Comparison of ENCODE assay signal across 8 mouse cellular contexts in the genomic region with DNA sequence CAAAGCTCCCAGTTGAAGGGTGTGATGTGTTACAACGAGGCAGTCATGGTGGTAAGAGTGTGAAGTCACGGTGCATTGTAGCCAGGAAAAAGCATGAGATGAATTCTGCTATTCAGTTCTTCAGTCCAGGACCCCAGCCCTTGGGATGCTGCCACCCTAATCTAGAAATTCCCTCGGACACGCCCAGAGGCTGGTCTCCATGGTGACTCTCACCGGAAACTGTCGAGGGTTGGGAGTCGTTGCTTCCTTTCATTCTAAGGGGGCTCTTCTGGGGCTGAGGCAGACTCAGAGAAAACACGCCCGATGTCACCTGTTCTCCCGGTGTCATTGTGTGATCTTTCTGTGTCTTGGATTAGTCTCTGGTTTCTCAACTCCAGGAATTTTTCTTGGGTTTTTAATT. TPM values are rescaled to one million over a fixed set of nuclear protein-coding genes. Genes with fewer than 3 reads are reported as not detected.
DNase-seq lines count a peak whose midpoint lies in the region; ATAC-seq and TF ChIP-seq lines count a peak whose summit lies in the region.

No protein-coding gene starts in this region.

- no peaks in the 10 kb centered on the region for H3K36me3 ChIP-seq in kidney, postnatal 0 days (ENCODE audit: insufficient read depth, low read length)
- peaks cover 14% of the 10 kb centered on the region for H3K36me3 ChIP-seq in embryonic facial prominence, embryonic 13.5 days
- H3K36me3 ChIP-seq in intestine, postnatal 0 days (ENCODE audit: control insufficient read depth, insufficient read depth): no peaks in the 10 kb centered on the region
- H3K36me3 ChIP-seq in neural tube, embryonic 15.5 days: no peaks in the 10 kb centered on the region

- no peaks in the 10 kb centered on the region for H3K9me3 ChIP-seq in kidney, postnatal 0 days (replicated peaks; ENCODE audit: low read length)
- no peaks in the 10 kb centered on the region for H3K9me3 ChIP-seq in embryonic facial prominence, embryonic 13.5 days
- H3K9me3 ChIP-seq in intestine, postnatal 0 days (ENCODE audit: control insufficient read depth): no peaks in the 10 kb centered on the region
- H3K9me3 ChIP-seq in neural tube, embryonic 15.5 days (replicated peaks): no peaks in the 10 kb centered on the region

- TF ChIP-seq CTCF in kidney, postnatal 0 days (IDR thresholded peaks at IDR 0.05; ENCODE audit: low read depth): no peak
- no peak for TF ChIP-seq CTCF in intestine, postnatal 0 days (IDR thresholded peaks at IDR 0.05; ENCODE audit: low read depth)

- H3K27me3 ChIP-seq in kidney, postnatal 0 days (ENCODE audit: insufficient read depth, low read length): no peaks in the 10 kb centered on the region
- H3K27me3 ChIP-seq in embryonic facial prominence, embryonic 13.5 days: no peaks in the 10 kb centered on the region
- no peaks in the 10 kb centered on the region for H3K27me3 ChIP-seq in intestine, postnatal 0 days (replicated peaks; ENCODE audit: control insufficient read depth, insufficient read depth, low read length)
- H3K27me3 ChIP-seq in neural tube, embryonic 15.5 days (replicated peaks): no peaks in the 10 kb centered on the region

- DNase-seq in kidney, postnatal 0 days (ENCODE audit: low spot score): peak; percentile 53
- DNase-seq in kidney, postnatal 14 days: no peak
- DNase-seq in layer of hippocampus, adult 8-10 months (ENCODE audit: low spot score in 2 of 2): no peak
- no peak for DNase-seq in adrenal gland, postnatal 4 days (ENCODE audit: low spot score in 2 of 2)
- no peak for DNase-seq in right cerebral cortex, postnatal 25 days

- no peak overlapping the region for H3K4me3 ChIP-seq in kidney, postnatal 0 days (replicated peaks; ENCODE audit: low read depth, low read length)
- no peak overlapping the region for H3K4me3 ChIP-seq in embryonic facial prominence, embryonic 13.5 days
- no peak overlapping the region for H3K4me3 ChIP-seq in intestine, postnatal 0 days (ENCODE audit: low read depth, low read length)
- H3K4me3 ChIP-seq in neural tube, embryonic 15.5 days (replicated peaks): no peak overlapping the region

- H3K27ac ChIP-seq in kidney, postnatal 0 days: no peak overlapping the region
- H3K27ac ChIP-seq in embryonic facial prominence, embryonic 13.5 days: peak overlapping the region; percentile 19
- H3K27ac ChIP-seq in intestine, postnatal 0 days (ENCODE audit: low read depth, low read length): peak overlapping the region; percentile 82; the same call in 1 of the 2 replicates
- peak overlapping the region; percentile 82; the same call in 1 of the 2 replicates for H3K27ac ChIP-seq in neural tube, embryonic 15.5 days (replicated peaks)

- ATAC-seq in kidney, postnatal 0 days (replicated peaks; ENCODE audit: low FRiP score, low read depth): no peak
- ATAC-seq in embryonic facial prominence, embryonic 13.5 days (ENCODE audit: insufficient number of reproducible peaks, insufficient read depth, low FRiP score, low TSS enrichment, low read depth): no peak
- no peak for ATAC-seq in intestine, postnatal 0 days
- ATAC-seq in neural tube, embryonic 15.5 days (ENCODE audit: low FRiP score): no peak

- 0 out of 2 replicates have a peak overlapping the region, but pooled peaks have one; percentile 18 for H3K4me2 ChIP-seq in kidney, postnatal 0 days (ENCODE audit: low read length)
- H3K4me2 ChIP-seq in embryonic facial prominence, embryonic 13.5 days: peak overlapping the region; percentile 52
- H3K4me2 ChIP-seq in intestine, postnatal 0 days (replicated peaks; ENCODE audit: low read depth): peak overlapping the region; percentile 51; the same call in 1 of the 2 replicates
- peak overlapping the region; percentile 41; the same call in 1 of the 2 replicates for H3K4me2 ChIP-seq in neural tube, embryonic 15.5 days

- peaks cover 18% of the 10 kb centered on the region for H3K4me1 ChIP-seq in kidney, postnatal 0 days (replicated peaks; ENCODE audit: insufficient read depth, low read length)
- peaks cover 66% of the 10 kb centered on the region for H3K4me1 ChIP-seq in embryonic facial prominence, embryonic 13.5 days
- peaks cover 17% of the 10 kb centered on the region for H3K4me1 ChIP-seq in intestine, postnatal 0 days (replicated peaks; ENCODE audit: control insufficient read depth, insufficient read depth, low read length)
- H3K4me1 ChIP-seq in neural tube, embryonic 15.5 days: peaks cover 72% of the 10 kb centered on the region

- no peak overlapping the region for H3K9ac ChIP-seq in kidney, postnatal 0 days (ENCODE audit: low read depth, low read length)
- peak overlapping the region; percentile 54 for H3K9ac ChIP-seq in embryonic facial prominence, embryonic 13.5 days
- no peak overlapping the region for H3K9ac ChIP-seq in intestine, postnatal 0 days (ENCODE audit: low read depth, low read length)
- H3K9ac ChIP-seq in neural tube, embryonic 15.5 days (replicated peaks): no peak overlapping the region

- WGBS in kidney, postnatal 0 days: 5% methylated on average over 10 of the region's 10 CpGs
- 5% methylated on average over 10 of the region's 10 CpGs for WGBS in embryonic facial prominence, embryonic 13.5 days
- 6% methylated on average over 10 of the region's 10 CpGs for WGBS in intestine, postnatal 0 days
- WGBS in neural tube, embryonic 15.5 days: 5% methylated on average over 10 of the region's 10 CpGs

RNA-seq across cellular contexts. Expression of gene Prrc2b, which starts 15.7 kb away (rescaled TPM):
- 31.4 and 33.8 TPM in 2 replicates for polyA plus RNA-seq in kidney, postnatal 0 days (2015; fragmentation: Nextera tagmentation; extraction: Ambion mirVana)
- polyA plus RNA-seq in embryonic facial prominence, embryonic 13.5 days (2015; fragmentation: Nextera tagmentation; extraction: Ambion mirVana): 44.8 and 57.7 TPM in 2 replicates
- 17.7 and 18.9 TPM in 2 replicates for polyA plus RNA-seq in intestine, postnatal 0 days (2015; fragmentation: Nextera tagmentation; extraction: Ambion mirVana)
- 56.6 and 59.9 TPM in 2 replicates for polyA plus RNA-seq in neural tube, embryonic 15.5 days (2015; fragmentation: Nextera tagmentation; extraction: Ambion mirVana)
- 100 to 1,000 TPM; 266 to 288 (median 278) TPM for total RNA-seq in layer of hippocampus, adult 8-10 months (2022)
- 100 to 1,000 TPM; 148 to 158 TPM for total RNA-seq in adrenal gland, postnatal 4 days (2021)
